Mouse (Mus musculus) inflammation-experienced regulatory T-cells, adult 16 weeks (primary cell): ENCODE measurements around the gene Arpp21. TPM values are rescaled to one million over a fixed set of nuclear protein-coding genes. Genes with fewer than 3 reads are reported as not detected.

Source experiments
- polyA plus RNA-seq: library from polyadenylated mRNA; unstranded; fragments of 100-300 nt; shearing (Covaris generic); gene quantifications from one replicate; pipeline ENCODE4 v1.2.1, GENCODE M21; 2017

The Arpp21 gene
- polyA plus RNA-seq: not detected

GRCm38 (mm10) chr9:112235696-112236397 lies at the start of gene Arpp21:
Gene Arpp21, minus strand, starts transcription at chr9:112235938.

